Mouse (Mus musculus) heart, embryonic 16.5 days (tissue): Measurements from ENCODE around the gene Tnip3. TPM values are rescaled to one million over a fixed set of nuclear protein-coding genes. Genes with fewer than 3 reads are reported as not detected.

Experiments used
- ATAC-seq: fragments of 200-750 bp; cut with Nextera tagmentation; replicated peaks from 2 replicates; pipeline ENCODE4 v1.8.0; 2017; ENCODE audit warnings: moderate number of reproducible peaks; ENCODE audit not compliant: insufficient read depth, low FRiP score; ENCODE audit errors: extremely low read depth
- H3K27ac ChIP-seq: fragments of 300-500 bp; sonication (generic); 2 replicates; pipeline ENCODE4 v1.5.1; 2014; ENCODE audit warnings: mild to moderate bottlenecking, low read length, control low read depth, moderate library complexity
- H3K27me3 ChIP-seq: fragments of 300-500 bp; sonication (generic); 2 replicates; pipeline ENCODE4 v1.6.1; 2014; ENCODE audit warnings: low read length, mixed read lengths; ENCODE audit not compliant: control insufficient read depth, insufficient read depth
- H3K36me3 ChIP-seq: fragments of 300-500 bp; sonication (generic); 2 replicates; pipeline ENCODE4 v1.6.1; 2014; ENCODE audit not compliant: control insufficient read depth, insufficient read depth
- H3K4me1 ChIP-seq: fragments of 300-500 bp; sonication (generic); 2 replicates; pipeline ENCODE4 v1.6.1; 2014; ENCODE audit warnings: low read length, mixed read lengths; ENCODE audit not compliant: control insufficient read depth, insufficient read depth
- H3K4me2 ChIP-seq: fragments of 300-500 bp; sonication (generic); 2 replicates; pipeline ENCODE4 v1.6.1; 2014; ENCODE audit warnings: low read depth, mild to moderate bottlenecking, control low read depth, low read length
- H3K4me3 ChIP-seq: fragments of 300-500 bp; sonication (generic); 2 replicates; pipeline ENCODE4 v1.5.1; 2014; ENCODE audit warnings: mild to moderate bottlenecking, control low read depth, low read length
- H3K9ac ChIP-seq: fragments of 300-500 bp; sonication (generic); 2 replicates; pipeline ENCODE4 v1.6.1; 2014; ENCODE audit warnings: low read length, control low read depth
- H3K9me3 ChIP-seq: fragments of 300-500 bp; sonication (generic); replicated peaks from 2 replicates; pipeline ENCODE4 v1.6.1; 2016; ENCODE audit warnings: low read length; ENCODE audit not compliant: control insufficient read depth
- WGBS: fragments of 180-500 bp; shearing (Covaris S2); extraction: QIAGEN DNeasy Blood & Tissue Kit; methylation state at CpG from one replicate; pipeline ENCODE4 v1.1.7; 2014; 5-methylcytosine and 5-hydroxymethylcytosine counted together
- polyA plus RNA-seq: library from polyadenylated mRNA; unstranded; fragments of >200 nt; fragmentation: Nextera tagmentation; extraction: Ambion mirVana; gene quantifications from 2 replicates; pipeline ENCODE4 v1.2.1, GENCODE M21; 2015

Gene Tnip3
- polyA plus RNA-seq, 1 experiment from 2014 or later = 2.6 TPM

DNA sequence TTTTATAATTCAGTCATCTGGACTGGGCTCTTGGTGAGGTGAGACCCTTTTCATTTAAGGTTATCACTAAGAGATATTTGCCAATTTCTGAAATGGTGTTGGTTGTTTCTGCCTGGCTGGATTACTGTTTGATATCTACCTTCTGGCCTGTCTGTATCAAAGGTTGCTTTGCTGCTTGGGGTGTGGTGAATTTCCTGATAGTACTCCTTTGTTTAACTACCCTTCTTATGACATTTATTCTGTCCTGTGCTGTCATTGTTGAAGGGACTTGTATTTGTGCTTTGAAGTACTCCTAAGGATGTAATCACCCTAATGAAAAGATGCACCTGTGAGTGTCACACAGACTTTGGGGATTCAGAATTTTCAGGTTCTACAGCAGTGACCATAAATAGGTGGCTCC is 96.1 kb downstream of the Tnip3 start:
- no peak overlapping the region for H3K4me3 ChIP-seq
- H3K9ac ChIP-seq = no peak overlapping the region
- H3K36me3 ChIP-seq = no peaks in the 10 kb centered on the region
- H3K27me3 ChIP-seq = no peaks in the 10 kb centered on the region
- no peak overlapping the region for H3K27ac ChIP-seq
- H3K9me3 ChIP-seq = no peaks in the 10 kb centered on the region
- no peaks in the 10 kb centered on the region for H3K4me1 ChIP-seq
- H3K4me2 ChIP-seq = no peak overlapping the region
- no peak for ATAC-seq

GRCm38 (mm10) chr6:65623016-65623715 is 98.1 kb downstream of the Tnip3 start:
- no peak overlapping the region for H3K27ac ChIP-seq
- H3K4me3 ChIP-seq = no peak overlapping the region
- 67% methylated on average over 3 of the region's 3 CpGs for WGBS
- ATAC-seq = no peak
- no peaks in the 10 kb centered on the region for H3K9me3 ChIP-seq
- no peak overlapping the region for H3K9ac ChIP-seq
- no peaks in the 10 kb centered on the region for H3K4me1 ChIP-seq
- H3K27me3 ChIP-seq = no peaks in the 10 kb centered on the region
- H3K36me3 ChIP-seq = no peaks in the 10 kb centered on the region
- H3K4me2 ChIP-seq = no peak overlapping the region

DNA sequence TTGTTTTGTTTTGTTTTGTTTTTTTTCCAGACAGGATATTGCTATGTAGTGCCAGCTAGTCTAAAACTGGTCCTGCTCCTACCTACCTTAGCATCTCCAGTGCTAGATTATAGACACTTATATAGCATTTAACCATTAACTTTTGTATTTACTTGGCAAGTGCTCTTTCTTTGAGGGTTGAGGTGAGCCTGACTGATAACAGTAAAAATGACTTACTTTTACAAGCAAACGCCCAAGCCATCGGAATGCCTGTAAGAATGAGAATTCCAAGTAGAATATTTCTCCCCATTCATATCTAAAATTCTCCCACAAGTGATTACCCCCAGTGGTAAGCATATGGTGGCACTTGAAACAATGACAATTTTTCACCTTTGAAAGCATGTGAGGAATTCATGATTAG is 105.5 kb downstream of the Tnip3 start:
- H3K4me3 ChIP-seq = no peak overlapping the region
- no peak overlapping the region for H3K9ac ChIP-seq
- no peaks in the 10 kb centered on the region for H3K4me1 ChIP-seq
- ATAC-seq = no peak
- H3K36me3 ChIP-seq = no peaks in the 10 kb centered on the region
- no peak overlapping the region for H3K4me2 ChIP-seq
- H3K9me3 ChIP-seq = peaks cover 6% of the 10 kb centered on the region; the same call in 1 of the 2 replicates
- no peak overlapping the region for H3K27ac ChIP-seq
- WGBS = 50% methylated on average over 2 of the region's 2 CpGs
- no peaks in the 10 kb centered on the region for H3K27me3 ChIP-seq

- H3K4me2 ChIP-seq = no peak overlapping the region
- no peaks in the 10 kb centered on the region for H3K27me3 ChIP-seq
- H3K27ac ChIP-seq = no peak overlapping the region
- no peak overlapping the region for H3K9ac ChIP-seq
- H3K9me3 ChIP-seq = peaks cover 7% of the 10 kb centered on the region; the same call in 1 of the 2 replicates
- no peaks in the 10 kb centered on the region for H3K4me1 ChIP-seq
- no peak overlapping the region for H3K4me3 ChIP-seq
- 63% methylated on average over 5 of the region's 5 CpGs for WGBS
- no peaks in the 10 kb centered on the region for H3K36me3 ChIP-seq
- no peak for ATAC-seq
Measured at GRCm38 (mm10) chr6:65632184-65632583, 107.1 kb downstream of the Tnip3 start.

GRCm38 (mm10) chr6:65642431-65642830 is 117.3 kb downstream of the Tnip3 start:
- no peak overlapping the region for H3K4me2 ChIP-seq
- no peak overlapping the region for H3K27ac ChIP-seq
- no peak overlapping the region for H3K9ac ChIP-seq
- H3K4me3 ChIP-seq = no peak overlapping the region
- H3K36me3 ChIP-seq = no peaks in the 10 kb centered on the region
- peaks cover 11% of the 10 kb centered on the region for H3K9me3 ChIP-seq
- peaks cover 2% of the 10 kb centered on the region; the same call in 1 of the 2 replicates for H3K4me1 ChIP-seq
- ATAC-seq = no peak
- no peaks in the 10 kb centered on the region for H3K27me3 ChIP-seq

DNA sequence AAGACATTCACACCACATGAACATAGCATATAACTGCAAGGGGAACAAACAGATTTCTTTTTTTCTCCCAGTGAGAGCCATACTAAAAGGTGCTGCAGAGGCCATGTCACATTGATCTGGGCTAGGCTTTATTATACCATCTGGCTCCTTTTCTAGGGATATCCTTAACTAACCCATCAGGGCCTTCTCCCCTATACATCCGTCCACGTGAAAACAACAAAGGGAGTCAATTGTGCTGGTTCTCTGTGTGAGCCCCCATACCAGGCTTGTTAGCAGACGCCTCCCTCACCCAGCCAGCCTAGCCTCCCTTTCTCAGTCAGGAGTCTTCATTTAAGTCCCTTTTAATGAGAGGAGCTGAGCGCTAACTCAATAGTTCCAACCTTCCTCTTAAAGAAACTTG is 119.0 kb downstream of the Tnip3 start:
- H3K4me1 ChIP-seq = peaks cover 2% of the 10 kb centered on the region; the same call in 1 of the 2 replicates
- H3K9me3 ChIP-seq = peaks cover 2% of the 10 kb centered on the region
- H3K9ac ChIP-seq = no peak overlapping the region
- ATAC-seq = no peak
- WGBS = 71% methylated on average over 4 of the region's 4 CpGs
- no peaks in the 10 kb centered on the region for H3K36me3 ChIP-seq
- H3K27me3 ChIP-seq = no peaks in the 10 kb centered on the region
- H3K4me2 ChIP-seq = no peak overlapping the region
- H3K4me3 ChIP-seq = no peak overlapping the region
- H3K27ac ChIP-seq = no peak overlapping the region

DNA sequence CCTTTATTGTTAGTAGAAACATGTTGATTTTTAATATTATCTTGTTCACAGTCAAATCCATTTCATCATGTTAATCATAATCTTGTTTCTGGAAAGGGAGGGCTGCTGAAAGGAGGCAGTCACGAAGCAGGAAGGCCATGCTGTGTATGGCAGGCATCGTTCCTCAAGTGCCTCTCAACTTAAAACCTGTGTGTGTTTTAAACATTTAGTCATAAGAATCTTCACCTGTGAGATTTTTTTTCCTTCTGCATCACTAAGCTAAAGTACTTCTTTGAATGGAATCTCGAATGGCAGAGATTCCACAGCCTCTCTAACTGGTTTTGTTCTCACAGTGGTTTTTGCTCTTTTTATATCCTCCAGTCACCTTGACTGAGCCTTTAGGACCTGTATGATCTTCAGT is 121.3 kb downstream of the Tnip3 start:
- WGBS = 63% methylated on average over 3 of the region's 3 CpGs
- no peak overlapping the region for H3K4me2 ChIP-seq
- no peak for ATAC-seq
- no peaks in the 10 kb centered on the region for H3K9me3 ChIP-seq
- H3K4me3 ChIP-seq = no peak overlapping the region
- no peaks in the 10 kb centered on the region for H3K36me3 ChIP-seq
- peaks cover 2% of the 10 kb centered on the region; the same call in 1 of the 2 replicates for H3K4me1 ChIP-seq
- H3K27ac ChIP-seq = no peak overlapping the region
- H3K27me3 ChIP-seq = no peaks in the 10 kb centered on the region
- no peak overlapping the region for H3K9ac ChIP-seq

DNA sequence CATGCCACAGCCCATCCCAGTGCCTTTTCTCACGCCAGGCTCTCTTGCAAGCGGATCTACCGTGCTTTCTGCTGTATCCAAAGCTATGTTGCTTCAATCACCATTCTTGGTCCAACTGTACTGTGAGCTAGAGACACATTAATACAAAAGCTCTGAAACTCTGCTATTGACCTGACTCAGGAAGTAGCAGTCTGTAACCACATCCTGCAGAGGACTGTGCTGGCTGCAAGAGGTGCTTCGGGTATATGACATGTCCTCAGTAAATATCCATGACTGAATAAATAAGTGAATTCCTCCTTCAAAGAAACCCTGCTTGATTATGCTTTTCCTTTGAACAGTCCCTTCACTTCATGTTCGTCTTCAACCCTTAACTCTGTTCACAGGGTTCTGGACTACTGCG is 122.6 kb downstream of the Tnip3 start:
- Histone ChIP-seq H3K9me3 (no peaks in the 10 kb centered on the region), H3K27me3 (no peaks in the 10 kb centered on the region), H3K27ac (no peak overlapping the region), H3K4me2 (no peak overlapping the region), H3K4me1 (no peaks in the 10 kb centered on the region), H3K36me3 (no peaks in the 10 kb centered on the region), H3K9ac (no peak overlapping the region), H3K4me3 (no peak overlapping the region)
- 77% methylated on average over 6 of the region's 6 CpGs for WGBS
- no peak; the same call in 1 of the 2 replicates for ATAC-seq

GRCm38 (mm10) chr6:65651376-65651775 is 126.3 kb downstream of the Tnip3 start:
- no peaks in the 10 kb centered on the region for H3K4me1 ChIP-seq
- no peak for ATAC-seq

More at GRCm38 (mm10) chr6:65651376-65651775, 126.3 kb downstream of the Tnip3 start:
- Histone ChIP-seq H3K4me3 (no peak overlapping the region), H3K4me2 (no peak overlapping the region), H3K27ac (no peak overlapping the region), H3K9ac (no peak overlapping the region), H3K9me3 (no peaks in the 10 kb centered on the region), H3K36me3 (no peaks in the 10 kb centered on the region), H3K27me3 (no peaks in the 10 kb centered on the region)
- 40% methylated on average over 4 of the region's 4 CpGs for whole genome bisulfite sequencing
